Mouse (Mus musculus) liver, embryonic 14.5 days (tissue): ENCODE results near the gene Rcsd1. TPM values are rescaled to one million over a fixed set of nuclear protein-coding genes. Genes with fewer than 3 reads are reported as not detected.

ENCODE experiments used
- ATAC-seq: fragments of 200-750 bp; cut with Nextera tagmentation; 2 replicates; pipeline ENCODE4 v1.8.0; 2017; ENCODE audit warnings: moderate number of reproducible peaks, mild to moderate bottlenecking, moderate library complexity; ENCODE audit not compliant: insufficient read depth
- DNase-seq, 3 experiments: peaks; one replicate each; pipeline ENCODE4 v3.0.0-alpha.2; 2012 to 2013; ENCODE audit warnings: low read depth in 3 of 3, low spot score in 3 of 3
- H3K27ac ChIP-seq: fragments of 300-500 bp; sonication (generic); 2 replicates; pipeline ENCODE4 v1.5.1; 2014; ENCODE audit warnings: moderate library complexity, mild to moderate bottlenecking, control low read depth, inconsistent platforms
- H3K27me3 ChIP-seq: fragments of 300-500 bp; sonication (generic); 2 replicates; pipeline ENCODE4 v1.6.1; 2014; ENCODE audit warnings: mild to moderate bottlenecking, low read length, moderate library complexity; ENCODE audit not compliant: control insufficient read depth, insufficient read depth
- H3K36me3 ChIP-seq: fragments of 300-500 bp; sonication (generic); replicated peaks from 2 replicates; pipeline ENCODE4 v1.6.1; 2014; ENCODE audit warnings: low read depth; ENCODE audit not compliant: control insufficient read depth, insufficient read depth
- H3K4me1 ChIP-seq, 2 experiments: fragments of 200-500 bp in 1 of 2; fragments of 300-500 bp in 1 of 2; sonication (generic) in 1 of 2; replicated peaks; 2 replicates each; pipeline ENCODE4 v1.6.1; 2012 to 2014; ENCODE audit warnings: antibody characterized with exemption in 1 of 2, inconsistent platforms in 1 of 2, low read length in 1 of 2; ENCODE audit not compliant: control insufficient read depth in 2 of 2, insufficient read depth in 2 of 2
- H3K4me2 ChIP-seq: fragments of 300-500 bp; sonication (generic); 2 replicates; pipeline ENCODE4 v1.6.1; 2014; ENCODE audit warnings: low read depth, mild to moderate bottlenecking, control low read depth, moderate library complexity
- H3K4me3 ChIP-seq, 2 experiments: fragments of 200-500 bp in 1 of 2; fragments of 300-500 bp in 1 of 2; sonication (generic) in 1 of 2; 2 replicates each; pipeline ENCODE4 v1.5.1; 2012 to 2014; ENCODE audit warnings: low read depth in 2 of 2, low read length in 2 of 2, mild to moderate bottlenecking in 2 of 2, control low read depth in 1 of 2, inconsistent platforms in 1 of 2, moderate library complexity in 1 of 2; ENCODE audit not compliant: insufficient read depth in 1 of 2
- H3K9ac ChIP-seq: fragments of 300-500 bp; sonication (generic); replicated peaks from 2 replicates; pipeline ENCODE4 v1.6.1; 2014; ENCODE audit warnings: mild to moderate bottlenecking, control low read depth, moderate library complexity
- H3K9me3 ChIP-seq: fragments of 300-500 bp; sonication (generic); 2 replicates; pipeline ENCODE4 v1.6.1; 2016; ENCODE audit warnings: low read length, mixed read lengths; ENCODE audit not compliant: control insufficient read depth
- CTCF ChIP-seq: IDR thresholded peaks from 2 replicates; pipeline ENCODE4 v1.5.1; 2016; ENCODE audit warnings: antibody characterized with exemption, low read depth, control low read depth
- EP300 ChIP-seq: IDR thresholded peaks from 2 replicates; pipeline ENCODE4 v1.6.1; 2016; ENCODE audit warnings: antibody characterized with exemption, low read depth
- WGBS: fragments of 180-500 bp; shearing (Covaris S2); extraction: QIAGEN DNeasy Blood & Tissue Kit; methylation state at CpG from one replicate; pipeline ENCODE4 v1.1.7; 2014; ENCODE audit not compliant: insufficient replicate concordance; 5-methylcytosine and 5-hydroxymethylcytosine counted together
- polyA plus RNA-seq, 2 experiments: library from polyadenylated mRNA; depleted of rRNA in 1 of 2; stranded (reverse) in 1 of 2; unstranded in 1 of 2; fragments of >200 nt; fragmentation: Nextera tagmentation in 1 of 2; extraction: Ambion mirVana in 1 of 2; gene quantifications; 2 replicates each; pipeline versions ENCODE4 v1.2.1 to v1.2.3; 2012 to 2014

Gene Rcsd1
- polyA plus RNA-seq, 2 experiments, result 2.4 to 4.8 TPM

- ATAC-seq (no peak), DNase-seq (no peak)
- Histone ChIP-seq H3K9me3 (no peaks in the 10 kb centered on the region), H3K4me3 (no peak overlapping the region), H3K27me3 (no peaks in the 10 kb centered on the region), H3K27ac (no peak overlapping the region), H3K36me3 (no peaks in the 10 kb centered on the region), H3K4me2 (no peak overlapping the region), H3K9ac (no peak overlapping the region), H3K4me1 (peaks cover 0 to 7% of the 10 kb centered on the region in 2 experiments; a peak in 1 of 4 replicates)
- no peak for TF ChIP-seq EP300
- 63% methylated on average over 3 of the region's 3 CpGs for WGBS
Observed at GRCm38 (mm10) chr1:165679618-165679997, 29.9 kb downstream of the Rcsd1 start.

DNA sequence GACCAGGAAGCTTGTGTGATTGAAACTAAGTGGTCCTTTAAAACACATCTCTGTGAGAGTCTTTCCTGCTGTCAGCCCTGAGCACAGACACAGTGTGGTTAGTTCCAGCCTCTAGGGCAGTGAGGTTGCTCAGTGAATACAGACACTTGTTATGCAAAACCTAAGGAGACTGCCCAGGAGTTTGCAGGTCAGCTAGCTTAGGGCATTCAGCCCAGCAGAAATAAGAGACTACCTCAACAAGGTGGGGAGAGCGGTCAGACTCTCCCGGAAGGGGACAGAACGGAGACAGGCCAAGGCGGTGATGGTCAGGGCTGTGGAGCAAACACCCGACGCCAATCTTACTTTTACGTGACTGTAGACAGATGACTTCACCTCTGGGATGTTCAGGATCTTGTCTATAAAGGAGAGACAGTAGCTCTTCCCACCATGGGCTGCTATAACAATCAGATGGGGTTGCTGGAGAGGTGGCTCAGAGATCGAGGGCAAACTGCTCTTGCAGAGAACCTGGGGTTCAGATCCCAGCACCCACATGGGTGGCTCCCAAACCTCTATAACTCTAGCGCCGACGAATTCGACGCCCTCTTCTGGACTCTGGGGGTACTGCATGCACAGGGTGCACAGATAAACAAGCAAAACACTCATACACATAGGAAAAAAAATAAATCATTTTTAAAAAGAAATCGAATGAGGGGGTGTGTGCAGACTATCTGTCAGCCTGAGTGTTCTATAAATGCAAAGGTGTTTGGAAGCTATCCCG lies 30.5 kb downstream of the Rcsd1 start:
- H3K4me2 ChIP-seq, result no peak overlapping the region
- no peaks in the 10 kb centered on the region for H3K27me3 ChIP-seq
- 69% methylated on average over 15 of the region's 15 CpGs for WGBS
- TF ChIP-seq CTCF (peak; percentile 61), EP300 (no peak)
- H3K9me3 ChIP-seq, result no peaks in the 10 kb centered on the region
- no peak for ATAC-seq
- H3K27ac ChIP-seq, result no peak overlapping the region
- DNase-seq, result no peak
- H3K4me1 ChIP-seq, result peaks cover 0 to 7% of the 10 kb centered on the region in 2 experiments; a peak in 1 of 4 replicates
- no peaks in the 10 kb centered on the region for H3K36me3 ChIP-seq
- no peak overlapping the region for H3K4me3 ChIP-seq
- H3K9ac ChIP-seq, result no peak overlapping the region

DNA sequence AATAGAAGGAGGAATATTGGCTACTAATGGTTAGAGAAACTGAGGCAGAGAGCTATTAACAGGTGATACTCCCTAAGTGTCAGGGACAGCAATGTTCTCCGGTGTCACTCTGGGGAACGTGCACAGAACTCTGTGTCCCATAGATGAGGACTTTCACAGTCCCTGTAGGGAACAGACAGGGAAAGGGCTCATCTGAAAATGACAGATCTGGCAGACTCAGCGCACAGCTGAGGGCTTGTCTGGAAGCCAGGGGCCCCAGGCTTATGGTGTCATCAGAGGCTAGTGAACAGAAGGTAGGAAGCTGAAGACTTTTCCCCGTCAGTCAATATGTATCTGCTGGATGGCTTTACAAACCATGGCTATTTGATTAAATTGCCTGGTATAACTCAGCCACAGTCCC lies 32.0 kb downstream of the Rcsd1 start:
- DNase-seq (no peak), ATAC-seq (no peak)
- Histone ChIP-seq H3K36me3 (no peaks in the 10 kb centered on the region), H3K27ac (no peak overlapping the region), H3K27me3 (no peaks in the 10 kb centered on the region), H3K4me2 (no peak overlapping the region), H3K9ac (no peak overlapping the region), H3K9me3 (no peaks in the 10 kb centered on the region), H3K4me1 (peaks cover 0 to 6% of the 10 kb centered on the region in 2 experiments; a peak in 1 of 4 replicates), H3K4me3 (no peak overlapping the region)
- TF ChIP-seq EP300 (no peak), CTCF (no peak)
- 70% methylated on average over 4 of the region's 4 CpGs for WGBS

- 69% methylated on average over 3 of the region's 3 CpGs for WGBS
- Histone ChIP-seq H3K4me2 (no peak overlapping the region), H3K9ac (no peak overlapping the region), H3K4me3 (no peak overlapping the region), H3K36me3 (no peaks in the 10 kb centered on the region), H3K27ac (no peak overlapping the region), H3K27me3 (no peaks in the 10 kb centered on the region), H3K9me3 (no peaks in the 10 kb centered on the region), H3K4me1 (peaks cover 0 to 3% of the 10 kb centered on the region in 2 experiments; a peak in 1 of 4 replicates)
- ATAC-seq, result no peak
- TF ChIP-seq EP300 (no peak), CTCF (no peak)
- no peak for DNase-seq
Observed at GRCm38 (mm10) chr1:165676993-165677392, 32.6 kb downstream of the Rcsd1 start.

- Histone ChIP-seq H3K27me3 (no peaks in the 10 kb centered on the region), H3K4me3 (no peak overlapping the region), H3K36me3 (no peaks in the 10 kb centered on the region), H3K4me2 (no peak overlapping the region), H3K4me1 (no peaks in the 10 kb centered on the region; a peak in 1 of 4 replicates), H3K27ac (no peak overlapping the region), H3K9ac (no peak overlapping the region), H3K9me3 (no peaks in the 10 kb centered on the region)
- 48% methylated on average over 9 of the region's 9 CpGs for WGBS
- TF ChIP-seq EP300 (no peak), CTCF (no peak)
- DNase-seq (no peak), ATAC-seq (no peak)
Observed at GRCm38 (mm10) chr1:165675167-165675566, 34.4 kb downstream of the Rcsd1 start.
